16 mouse cellular contexts compared by ENCODE assay signal in the genomic region with DNA sequence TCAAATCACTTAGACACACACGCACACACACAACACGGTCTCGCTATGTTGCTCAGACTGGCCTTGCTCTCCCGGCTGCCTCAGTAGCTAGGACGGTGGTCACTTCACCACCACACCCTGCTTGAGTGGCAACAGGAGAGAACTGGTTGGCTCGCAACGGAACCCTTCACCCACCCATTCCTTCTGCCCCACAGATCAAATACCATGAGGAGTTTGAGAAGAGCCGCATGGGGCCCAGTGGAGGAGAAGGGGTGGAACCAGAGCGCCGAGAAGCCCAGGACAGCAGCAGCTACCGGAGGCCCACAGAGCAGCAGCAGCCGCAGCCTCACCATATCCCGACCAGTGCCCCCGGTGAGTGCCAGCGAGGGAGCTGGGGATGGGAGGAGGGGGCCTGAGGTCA. TPM values are rescaled to one million over a fixed set of nuclear protein-coding genes. Genes with fewer than 3 reads are reported as not detected.
"Had no signal": no experiment of that assay in that cellular context is flagged by ENCODE, and none has a peak within 500 bp of the region (broad histone marks: within the 10 kb centered on the region; RNA-seq: fewer than 3 reads in every experiment).

No protein-coding gene starts in this region.

- H3K4me3 ChIP-seq: kidney, embryonic 15.5 days; limb, embryonic 13.5 days; midbrain, embryonic 12.5 days; neural tube, embryonic 13.5 days had no signal

- H3K27me3 ChIP-seq: kidney, embryonic 15.5 days; limb, embryonic 13.5 days; midbrain, embryonic 12.5 days; neural tube, embryonic 13.5 days had no signal

- H3K4me1 ChIP-seq: limb, embryonic 13.5 days; midbrain, embryonic 12.5 days had no signal

- DNase-seq: kidney, adult 2 months; kidney, postnatal 14 days; left cerebral cortex, postnatal 4 days; lung, embryonic 14.5 days; retina, postnatal 1 day; right cerebral cortex, postnatal 4 days; spleen, adult 18-20 months; thymus, adult 18-20 months; thymus, postnatal 14 days had no signal

- H3K27ac ChIP-seq: kidney, embryonic 15.5 days; limb, embryonic 13.5 days; liver, embryonic 14.5 days; midbrain, embryonic 12.5 days; neural tube, embryonic 13.5 days had no signal

RNA-seq across cellular contexts. Expression of gene 1700001P01Rik, which starts 57.6 kb away (rescaled TPM):
- polyA plus RNA-seq: kidney, adult 2 months; large intestine, adult 2 months; liver, adult 2 months; lung, embryonic 14.5 days had no signal
